Mouse (Mus musculus) adrenal gland, postnatal 14 days (tissue): Measurements from ENCODE around the gene Fis1. TPM values are rescaled to one million over a fixed set of nuclear protein-coding genes. Genes with fewer than 3 reads are reported as not detected.
"Not testable (repeated sequence)": the region's sequence is repeated elsewhere in the genome, so short reads cannot be mapped to it uniquely, and the experiment has no call there.

Experiments
- DNase-seq: peaks from one replicate; pipeline ENCODE4 v3.0.0; 2021; ENCODE audit warnings: mixed read lengths
- total RNA-seq: library from RNA; stranded (reverse); gene quantifications from 2 replicates; pipeline ENCODE4 v1.2.3, GENCODE M21; 2021

Fis1 gene
- total RNA-seq, 1 experiment from 2014 or later = 136 TPM

- DNase-seq = not testable (repeated sequence)
These were observed 13.0 kb upstream of the Fis1 start for GRCm38 (mm10) chr5:136940029-136940428.

- DNase-seq = no peak
These were observed 12.1 kb upstream of the Fis1 start for GRCm38 (mm10) chr5:136940845-136941560.

- DNase-seq = no peak
These were observed 10.3 kb upstream of the Fis1 start for GRCm38 (mm10) chr5:136942781-136943180.

GRCm38 (mm10) chr5:136943382-136943781 lies 9.7 kb upstream of the Fis1 start:
- no peak for DNase-seq

GRCm38 (mm10) chr5:136945084-136945483 lies 8.0 kb upstream of the Fis1 start:
- no peak for DNase-seq

- no peak for DNase-seq
These were observed 5.2 kb upstream of the Fis1 start for GRCm38 (mm10) chr5:136947874-136948273.

- not testable (repeated sequence) for DNase-seq
These were observed 3.3 kb upstream of the Fis1 start for GRCm38 (mm10) chr5:136949551-136950336.

- DNase-seq = no peak
These were observed 2.6 kb upstream of the Fis1 start for GRCm38 (mm10) chr5:136950521-136950920.

GRCm38 (mm10) chr5:136952153-136952552 lies 922 bp upstream of the Fis1 start:
- no peak for DNase-seq

GRCm38 (mm10) chr5:136953440-136953951 lies 421 bp downstream of the Fis1 start:
- peak; percentile 64 for DNase-seq

GRCm38 (mm10) chr5:136955622-136956021 lies 2.5 kb downstream of the Fis1 start:
- DNase-seq = no peak

- no peak for DNase-seq
These were observed 4.2 kb downstream of the Fis1 start for GRCm38 (mm10) chr5:136957250-136957649.

GRCm38 (mm10) chr5:136958991-136959605 lies 6.0 kb downstream of the Fis1 start:
- DNase-seq = no peak

GRCm38 (mm10) chr5:136960053-136960452 lies 7.0 kb downstream of the Fis1 start:
- DNase-seq = no peak

GRCm38 (mm10) chr5:136961334-136961982 lies 8.4 kb downstream of the Fis1 start:
- DNase-seq = peak; percentile 43

- DNase-seq = peak; percentile 93
These were observed 8.9 kb downstream of the Fis1 start for GRCm38 (mm10) chr5:136961983-136962461.

- peak; percentile 90 for DNase-seq
These were observed 9.4 kb downstream of the Fis1 start for GRCm38 (mm10) chr5:136962501-136962900.

GRCm38 (mm10) chr5:136962966-136963540 lies 10.0 kb downstream of the Fis1 start:
- DNase-seq = no peak

- DNase-seq = no peak
These were observed 12.1 kb downstream of the Fis1 start for GRCm38 (mm10) chr5:136965210-136965609.

- no peak for DNase-seq
These were observed 12.6 kb downstream of the Fis1 start for GRCm38 (mm10) chr5:136965686-136966085.

GRCm38 (mm10) chr5:136966331-136966730 lies 13.3 kb downstream of the Fis1 start, which contains the start of gene Cldn15:
Gene Cldn15 (plus strand): TSS chr5:136966616.
- peak; percentile 62 for DNase-seq
